Mouse (Mus musculus) T-helper 1 cell (primary cell): ENCODE measurements around the gene Apbb2.

Source experiments
- in situ Hi-C: fragments of 300-600 bp; cut with MboI, MseI; formaldehyde crosslinking; loops from one replicate; pipeline ENCODE4 v1.15.1; 2025; ENCODE audit warnings: high pct_unique_total_duplicates

The Apbb2 gene

DNA sequence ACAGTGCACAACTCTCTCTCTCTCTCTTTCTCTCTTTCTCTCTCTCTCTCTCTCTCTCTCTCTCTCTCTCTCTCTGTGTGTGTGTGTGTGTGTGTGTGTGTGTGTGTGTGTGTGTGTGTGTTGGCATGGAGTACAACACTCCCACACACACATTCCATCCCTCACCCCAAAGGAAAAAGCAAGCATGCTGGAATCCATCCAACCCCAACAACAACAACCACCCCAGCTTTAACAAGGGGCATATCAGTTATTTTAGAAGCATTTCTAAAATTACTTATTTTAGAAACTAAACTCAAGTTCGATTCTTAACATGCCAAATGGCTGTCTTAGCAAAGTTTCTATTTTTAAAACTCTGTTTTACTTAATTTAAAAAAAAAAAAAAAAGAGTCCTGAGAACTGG lies 68.9 kb downstream of the Apbb2 start:
- in situ Hi-C loops, result no loop called here

DNA sequence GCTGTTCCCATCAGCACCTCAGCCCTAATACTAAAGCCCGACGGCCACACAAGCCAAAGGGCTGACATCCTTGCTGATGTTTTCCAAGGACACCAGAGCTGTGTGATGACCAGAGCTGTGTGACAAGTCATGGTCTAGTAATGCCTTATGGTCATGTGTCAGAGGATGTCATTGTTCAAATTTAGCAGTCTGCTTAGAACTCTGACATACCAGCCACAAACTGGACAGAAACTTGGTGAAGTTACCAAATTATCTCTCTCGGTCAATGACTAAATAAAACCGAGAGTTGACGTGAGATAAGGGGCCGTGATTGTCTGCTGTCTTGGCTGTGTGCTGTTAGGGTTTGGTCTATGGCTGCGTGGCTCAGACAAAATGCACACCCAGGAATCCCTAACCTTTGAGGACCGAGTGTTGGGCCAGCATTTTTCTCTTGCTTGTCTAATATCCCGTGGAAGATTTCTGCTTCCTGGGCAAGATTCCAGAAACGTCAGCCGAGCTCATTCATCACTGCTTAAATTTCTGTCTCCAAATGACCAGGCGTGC lies 71.5 kb downstream of the Apbb2 start:
- in situ Hi-C loops, result no loop called here

DNA sequence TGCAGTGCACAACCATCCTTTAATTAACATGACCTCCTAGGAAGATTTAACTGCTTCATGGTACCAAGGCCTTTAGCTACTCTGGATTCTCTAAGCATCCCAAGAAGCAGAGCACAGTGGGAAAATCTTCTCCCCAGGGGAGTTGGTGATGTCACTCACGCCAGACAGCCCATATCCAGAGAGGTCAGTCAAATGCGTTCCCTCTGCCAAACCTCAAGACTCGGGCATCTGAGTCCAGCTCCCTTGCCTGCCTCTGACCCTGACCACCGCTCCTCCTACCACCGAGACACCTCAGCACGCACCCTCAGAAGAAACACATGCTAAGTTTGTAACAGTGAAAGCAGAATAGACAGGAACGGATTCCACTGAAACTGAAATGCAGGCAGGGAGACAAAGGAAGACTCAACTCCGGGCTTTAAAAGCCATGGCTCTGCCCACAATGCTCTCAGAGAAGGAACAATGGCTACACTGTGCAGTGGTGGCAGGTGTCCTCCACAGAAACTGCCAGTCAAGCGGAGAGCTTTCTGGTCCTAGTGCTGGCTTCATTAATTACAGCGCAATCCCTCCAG lies 72.9 kb downstream of the Apbb2 start:
- in situ Hi-C loops, result no loop called here

DNA sequence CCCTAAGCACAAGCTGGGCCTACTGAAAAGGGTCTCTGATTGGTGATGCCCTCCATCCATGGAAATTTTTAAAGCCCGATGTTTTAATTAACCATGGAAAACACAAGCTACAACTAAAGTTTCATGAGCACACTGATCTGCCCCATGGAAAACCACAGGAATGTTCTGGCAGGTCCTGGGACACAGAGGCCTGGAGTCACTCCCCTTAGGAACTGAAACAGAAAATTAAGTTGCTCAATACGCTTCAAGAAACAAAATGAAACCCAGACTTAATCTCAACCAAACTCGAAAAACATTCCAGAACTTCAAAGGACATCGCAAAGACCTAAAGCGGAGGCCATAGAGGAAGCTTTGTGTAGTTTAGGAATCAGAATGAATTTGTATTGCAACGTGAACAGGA lies 74.8 kb downstream of the Apbb2 start:
- in situ Hi-C loops, result no loop called here

DNA sequence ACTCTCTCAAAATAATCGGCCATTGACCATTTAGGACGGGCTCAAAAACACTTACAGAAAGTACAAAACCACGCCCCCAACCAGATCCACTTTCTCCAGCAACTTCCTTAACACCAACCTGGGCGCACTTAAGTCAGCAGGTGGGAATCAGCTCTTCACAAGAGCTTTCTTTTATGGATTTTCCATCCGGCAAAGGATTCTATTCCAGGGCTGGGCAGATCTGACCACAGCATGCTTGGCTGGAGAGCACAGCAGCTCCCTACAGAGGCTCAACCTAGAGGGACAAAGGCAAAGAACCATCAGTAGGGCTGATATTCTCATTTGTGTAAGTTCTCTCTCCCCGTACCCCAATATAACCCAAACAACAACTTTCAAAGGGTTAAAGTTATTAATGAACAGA lies 75.2 kb downstream of the Apbb2 start:
- in situ Hi-C loops, result no loop called here

DNA sequence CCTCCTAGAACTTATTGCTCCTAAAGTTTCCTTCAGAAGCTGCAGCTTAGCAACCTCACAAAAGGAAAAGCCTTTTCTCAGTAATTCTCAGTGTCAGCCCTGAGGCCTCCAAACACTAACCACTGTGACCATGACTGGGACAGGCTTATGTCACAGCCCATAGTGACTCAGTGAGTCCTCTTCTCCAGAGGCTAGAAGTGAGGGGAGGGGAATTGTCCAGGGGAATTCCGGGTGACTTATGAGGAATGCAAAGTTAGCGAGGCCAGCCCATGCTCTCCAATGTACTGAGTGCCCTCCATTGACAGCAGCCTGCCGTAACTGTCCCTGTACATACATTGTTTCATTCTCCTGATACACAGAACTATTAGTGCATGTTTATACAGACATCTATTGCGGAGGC lies 76.1 kb downstream of the Apbb2 start:
- in situ Hi-C loops, result no loop called here

DNA sequence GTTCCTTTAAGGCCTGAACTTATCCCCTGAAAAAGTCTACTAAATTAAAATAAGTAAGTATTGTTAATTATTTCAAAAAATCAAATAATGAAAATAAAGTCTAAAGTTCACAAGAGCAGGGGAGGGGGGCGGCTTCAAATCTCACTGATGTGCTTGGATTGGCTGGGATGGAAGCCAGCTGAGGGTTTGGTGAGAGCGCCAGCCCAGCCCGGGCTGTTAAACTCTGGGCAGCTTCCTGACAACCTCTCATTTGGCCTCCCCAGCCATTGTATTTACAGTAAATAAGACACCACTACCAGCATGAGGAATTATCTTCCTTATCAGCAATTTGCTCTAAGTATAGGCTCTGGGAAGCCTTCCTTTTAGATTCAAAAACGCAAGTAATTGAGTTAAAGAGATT lies 77.2 kb downstream of the Apbb2 start:
- in situ Hi-C loops, result no loop called here

DNA sequence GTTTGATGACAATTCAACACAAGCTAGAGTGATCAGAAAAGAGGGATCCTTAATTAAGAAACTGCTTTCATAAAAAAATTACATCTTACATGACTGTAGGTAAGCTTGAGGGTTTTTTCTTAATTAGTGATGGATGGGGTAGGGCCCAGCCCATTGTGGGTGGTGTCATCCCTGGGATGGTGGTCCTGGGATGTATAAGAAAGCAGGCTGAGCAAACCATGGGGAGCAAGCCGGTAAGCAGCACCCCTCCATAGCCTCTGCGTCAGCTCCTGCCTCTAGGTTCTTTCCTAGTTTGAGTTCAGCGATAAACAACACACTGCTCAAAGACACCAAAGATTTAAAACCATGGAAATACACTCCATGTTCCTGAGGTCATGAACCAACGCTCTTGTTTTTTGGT lies 78.3 kb downstream of the Apbb2 start:
- in situ Hi-C loops, result no loop called here

DNA sequence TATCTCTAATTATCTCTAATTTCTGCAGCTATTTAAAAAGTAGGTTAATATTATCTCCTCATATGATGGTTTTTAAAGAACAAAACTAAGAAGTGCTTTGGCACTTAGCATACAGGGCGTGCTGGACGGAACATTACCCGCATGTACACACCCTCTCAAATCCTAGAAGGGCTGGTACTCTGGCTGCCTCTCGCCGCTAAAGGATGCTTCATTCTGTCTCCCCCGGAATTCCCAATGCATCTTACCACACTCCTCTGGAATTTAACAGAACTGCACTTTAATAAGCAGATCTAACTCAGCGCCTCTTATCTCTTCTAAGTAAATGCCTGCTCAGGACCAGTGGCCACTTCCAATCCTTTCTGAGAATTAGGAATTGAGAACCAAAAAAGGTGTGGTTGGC lies 80.8 kb downstream of the Apbb2 start:
- in situ Hi-C loops, result no loop called here

DNA sequence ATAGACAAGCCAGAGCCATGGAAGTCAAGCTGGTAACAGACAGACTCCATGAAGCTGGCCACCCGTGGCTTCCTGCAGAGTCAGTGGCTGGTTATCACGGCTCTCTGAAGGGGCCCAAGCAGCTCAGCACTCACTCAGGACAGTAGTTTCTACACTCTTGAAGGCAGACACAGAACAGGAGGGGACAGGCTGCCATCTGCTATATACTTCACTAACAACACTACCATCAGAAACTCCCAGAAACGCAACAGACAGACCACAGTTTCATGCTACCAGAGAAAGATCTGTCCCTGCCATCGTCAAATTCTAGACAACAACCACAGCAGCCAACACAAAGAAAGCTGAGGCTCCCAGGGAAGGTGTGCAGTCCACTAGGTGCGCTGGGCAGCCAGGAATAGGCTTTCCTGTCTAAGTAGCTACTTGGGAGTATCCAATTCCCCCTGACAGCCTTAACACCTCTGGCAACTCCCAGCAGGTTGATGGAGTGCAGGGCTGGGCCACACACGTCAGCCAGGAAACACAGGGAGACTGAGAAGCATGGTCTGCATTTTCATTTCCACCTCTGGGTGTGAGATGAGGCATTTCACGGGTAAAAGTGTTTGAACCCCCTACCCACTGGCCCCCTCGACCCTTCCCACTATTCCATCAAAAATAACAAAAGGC lies 81.8 kb downstream of the Apbb2 start:
- in situ Hi-C loops, result no loop called here

DNA sequence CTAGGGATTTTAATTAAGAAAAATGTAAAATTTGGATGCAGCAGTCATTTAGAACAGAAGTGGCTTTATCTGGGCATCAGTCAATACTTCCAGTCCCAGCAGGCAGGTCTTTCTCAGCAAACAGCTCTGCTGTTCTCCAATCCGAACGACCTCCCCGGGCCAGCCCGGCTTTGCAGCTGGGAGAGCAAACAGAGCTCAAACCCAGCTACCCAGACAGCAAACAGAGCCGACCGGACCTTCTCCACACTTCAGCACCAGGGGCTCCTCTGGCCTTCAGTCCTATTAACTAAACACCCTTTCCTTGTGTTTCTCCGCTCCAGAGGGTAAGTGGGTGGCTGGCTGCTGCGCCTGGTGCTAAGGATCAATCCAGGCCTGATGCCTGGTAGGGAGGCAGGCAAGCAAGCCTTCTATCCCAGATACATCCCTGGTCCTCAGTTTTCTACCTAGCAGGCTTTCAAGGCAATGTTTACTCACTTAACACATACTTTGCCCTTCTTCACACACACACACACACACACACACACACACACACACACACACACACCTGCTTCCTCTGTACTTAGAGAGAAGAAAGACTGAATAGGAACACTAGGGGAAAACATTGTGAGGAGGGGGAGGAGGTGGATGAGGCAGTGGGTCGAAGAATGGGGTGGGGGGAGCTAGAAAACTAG lies 82.9 kb downstream of the Apbb2 start:
- in situ Hi-C loops, result no loop called here

DNA sequence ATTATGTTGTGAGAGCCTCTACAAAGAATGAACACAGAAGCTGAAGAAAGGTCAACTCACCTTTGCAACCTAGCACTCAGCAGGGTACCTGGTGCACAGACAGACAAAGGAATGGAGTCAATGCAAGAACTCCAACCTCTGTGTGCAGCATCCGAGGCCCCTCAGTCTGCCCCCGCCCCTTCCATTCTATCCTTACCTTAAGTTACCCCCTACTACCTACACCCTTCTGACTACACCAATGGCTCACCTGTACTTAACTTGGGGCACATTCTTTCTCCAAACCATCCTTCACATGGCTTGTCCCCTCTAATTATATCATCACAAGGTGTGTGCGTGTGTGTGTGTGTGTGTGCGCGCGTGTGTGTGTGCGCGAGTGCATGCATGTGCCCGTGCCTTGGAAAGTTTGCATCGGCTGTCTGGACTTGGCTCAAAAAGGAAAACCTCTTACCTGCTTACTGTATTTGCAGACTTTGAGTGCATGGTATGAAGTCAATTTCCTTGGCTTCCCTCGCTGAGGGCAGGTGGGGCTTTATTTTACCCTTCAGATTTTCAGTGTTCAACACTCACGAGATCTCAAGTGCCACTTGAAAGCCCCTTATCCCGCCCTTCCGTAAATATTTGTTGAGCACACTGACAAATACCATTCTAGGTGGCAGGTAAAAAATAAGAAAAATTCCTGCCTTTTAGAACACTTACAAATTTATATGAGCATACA lies 84.7 kb downstream of the Apbb2 start:
- in situ Hi-C loops, result no loop called here

DNA sequence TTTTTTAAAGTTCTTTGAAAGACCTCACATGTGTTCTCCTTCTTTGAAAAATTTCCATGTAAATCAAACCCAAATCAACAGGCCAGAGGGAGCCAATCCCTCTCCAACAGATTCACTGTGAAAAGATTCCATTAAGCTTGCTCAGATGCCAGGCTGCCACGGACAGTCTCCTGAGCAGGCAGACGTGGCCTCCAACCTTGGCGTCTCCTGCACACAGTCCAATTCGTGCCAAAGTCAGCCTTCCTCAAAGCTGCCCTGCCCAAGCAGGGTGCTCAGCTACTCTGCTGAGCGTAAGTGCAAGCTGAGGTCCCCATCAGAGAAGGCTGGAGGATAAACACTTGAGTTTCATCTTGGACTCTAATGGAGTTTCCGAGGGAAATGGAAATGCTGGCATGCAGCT lies 85.8 kb downstream of the Apbb2 start:
- in situ Hi-C loops, result no loop called here

DNA sequence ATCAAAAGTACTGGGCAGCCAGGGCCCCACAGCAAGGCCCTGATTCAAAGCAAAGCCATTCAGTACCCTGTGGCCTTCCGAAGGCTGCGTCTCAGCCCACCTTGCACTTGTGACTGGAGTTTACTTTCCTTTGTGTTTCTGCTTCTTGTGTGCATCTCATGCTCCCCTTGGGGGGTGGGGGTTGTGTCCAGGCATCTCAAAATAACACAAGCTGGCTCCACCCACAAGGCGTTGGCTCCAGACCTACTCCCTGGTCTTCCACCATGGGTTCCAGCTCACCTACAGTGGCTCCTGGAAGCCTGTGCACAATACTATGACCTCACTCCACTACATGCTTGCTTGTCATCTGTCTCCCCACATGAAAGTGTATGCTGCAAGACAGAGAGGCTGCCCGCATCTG lies 88.2 kb downstream of the Apbb2 start:
- in situ Hi-C loops, result no loop called here

DNA sequence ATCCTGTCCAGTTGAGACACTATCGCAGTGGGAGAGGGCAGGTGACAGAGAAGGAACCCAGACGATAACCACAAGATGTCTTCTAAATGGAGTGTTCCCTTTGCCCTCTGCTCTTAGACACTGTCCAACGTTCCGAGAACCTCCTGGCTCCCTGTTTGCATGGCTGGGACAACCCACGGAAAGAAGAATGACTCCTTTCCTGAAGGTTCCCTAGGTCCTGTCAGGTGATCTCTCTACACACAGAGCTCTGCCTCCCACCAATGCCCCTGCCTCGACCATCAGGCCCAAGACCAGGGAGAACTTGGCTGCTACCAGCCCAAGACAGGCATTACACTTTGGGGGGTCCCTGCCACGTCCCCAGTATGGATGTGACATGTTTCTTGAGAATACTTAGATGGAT lies 89.0 kb downstream of the Apbb2 start:
- in situ Hi-C loops, result no loop called here

DNA sequence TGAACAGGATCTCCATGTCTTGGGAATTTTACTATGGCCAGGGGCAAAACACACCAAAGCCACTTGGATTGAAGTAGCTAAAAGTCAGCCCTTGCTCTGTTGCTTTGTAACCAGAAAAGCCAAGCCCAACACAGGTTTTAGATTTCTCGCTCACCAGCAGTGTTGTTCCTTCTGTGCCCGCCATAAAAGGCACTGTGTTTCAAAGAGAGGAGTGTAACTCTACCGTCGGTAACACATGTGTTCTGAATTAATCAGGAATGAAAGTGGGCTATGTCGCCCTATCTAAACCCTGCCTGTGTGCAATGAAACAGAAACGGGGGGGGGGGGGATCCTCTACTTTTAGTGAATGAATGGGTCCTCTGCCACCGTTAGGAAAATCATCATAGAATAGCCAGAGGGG lies 90.0 kb downstream of the Apbb2 start:
- in situ Hi-C loops, result no loop called here

DNA sequence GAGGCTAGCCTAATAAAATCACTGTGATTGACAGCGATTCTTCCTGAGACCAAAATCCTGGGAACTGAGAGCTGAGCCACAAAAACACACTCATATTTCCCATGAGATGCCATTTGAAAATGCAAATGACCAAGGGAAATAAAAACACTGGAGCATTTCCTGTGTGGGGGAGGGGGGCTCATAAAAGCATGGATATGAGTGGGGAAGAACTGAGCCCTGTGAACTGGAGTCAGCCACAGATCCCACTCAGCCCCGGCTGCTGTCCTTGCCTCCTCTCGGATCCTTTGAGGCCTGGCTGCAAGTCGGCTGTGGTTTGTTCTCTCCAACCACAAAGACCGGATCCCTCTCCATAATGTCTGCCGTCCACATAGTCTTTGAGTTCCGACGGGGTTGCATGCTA lies 91.5 kb downstream of the Apbb2 start:
- in situ Hi-C loops, result no loop called here

DNA sequence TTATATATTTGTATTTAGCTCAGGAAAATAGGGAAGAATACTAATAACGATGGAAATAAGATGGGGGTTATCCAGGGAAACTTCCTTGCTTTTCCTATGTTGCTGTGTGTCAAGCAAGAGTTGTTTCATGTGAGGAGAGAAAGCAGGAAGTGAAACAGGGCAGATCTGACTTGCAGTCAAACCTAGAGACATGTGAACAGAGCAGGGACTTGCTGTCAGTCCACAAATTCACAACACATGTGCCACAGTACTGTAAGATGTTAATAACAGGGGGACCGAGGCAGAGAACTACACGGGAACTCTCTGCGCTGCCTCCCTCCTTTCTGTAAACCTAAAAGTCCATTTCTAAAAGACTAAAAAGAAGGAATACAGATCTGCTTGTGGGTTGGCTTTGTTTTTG lies 93.6 kb downstream of the Apbb2 start:
- in situ Hi-C loops, result no loop called here

DNA sequence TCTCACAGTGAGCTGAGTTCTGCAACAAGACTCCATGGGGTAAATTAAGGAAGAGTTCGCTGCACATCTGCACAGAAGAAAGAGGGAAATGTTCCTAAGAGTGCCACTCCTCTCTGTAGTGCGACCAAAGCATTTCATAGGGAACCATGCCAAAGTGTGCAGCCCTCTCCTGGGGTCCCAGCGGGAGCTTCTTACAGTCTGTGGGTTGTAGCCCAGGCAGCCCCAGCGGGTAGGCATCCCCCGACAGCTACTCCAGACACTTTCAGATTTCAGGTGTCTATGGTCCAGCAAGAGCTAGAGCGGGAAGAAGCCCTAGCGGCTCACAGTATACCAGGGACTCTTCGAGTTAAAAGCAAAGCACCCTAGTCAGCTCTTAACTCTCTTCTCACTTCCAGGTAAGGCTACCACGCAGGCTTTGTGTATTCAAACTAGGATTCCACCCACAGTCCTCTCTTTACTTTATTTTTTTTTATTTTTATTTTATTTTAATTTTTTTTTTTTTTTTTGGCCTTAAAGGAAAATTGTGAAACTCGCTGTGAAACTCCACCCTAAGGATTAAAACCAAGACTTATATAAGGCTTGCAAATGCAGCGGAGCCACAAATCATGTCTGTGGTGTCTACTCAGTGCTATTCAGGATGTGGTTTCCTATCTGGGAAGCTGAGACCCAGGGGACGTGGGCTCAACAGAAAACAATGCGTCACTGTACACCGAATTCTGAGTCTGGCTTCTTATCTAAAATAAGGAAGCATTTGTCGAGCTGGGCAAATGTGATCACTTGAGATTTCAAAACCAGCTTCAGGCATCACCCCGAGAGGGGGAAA lies 94.7 kb downstream of the Apbb2 start:
- in situ Hi-C loops, result no loop called here

DNA sequence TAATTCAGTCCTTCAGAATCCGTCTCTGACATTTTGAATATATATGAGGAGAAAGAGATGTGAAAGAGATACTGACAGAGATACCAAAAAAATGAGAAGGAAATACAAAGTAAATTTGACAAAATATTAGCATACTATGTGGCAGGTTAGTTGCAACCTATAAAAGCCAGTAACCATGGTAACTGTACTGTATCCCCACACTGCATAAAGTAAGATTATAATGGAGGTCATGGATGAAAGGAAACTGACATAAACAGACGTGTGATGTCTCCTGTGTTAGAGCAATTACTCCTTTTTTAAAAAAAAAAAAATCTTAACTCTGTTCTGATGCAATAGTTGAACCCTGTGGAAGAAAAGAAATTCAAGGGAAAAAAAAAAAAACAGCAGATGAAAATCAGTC lies 97.3 kb downstream of the Apbb2 start:
- in situ Hi-C loops, result no loop called here

DNA sequence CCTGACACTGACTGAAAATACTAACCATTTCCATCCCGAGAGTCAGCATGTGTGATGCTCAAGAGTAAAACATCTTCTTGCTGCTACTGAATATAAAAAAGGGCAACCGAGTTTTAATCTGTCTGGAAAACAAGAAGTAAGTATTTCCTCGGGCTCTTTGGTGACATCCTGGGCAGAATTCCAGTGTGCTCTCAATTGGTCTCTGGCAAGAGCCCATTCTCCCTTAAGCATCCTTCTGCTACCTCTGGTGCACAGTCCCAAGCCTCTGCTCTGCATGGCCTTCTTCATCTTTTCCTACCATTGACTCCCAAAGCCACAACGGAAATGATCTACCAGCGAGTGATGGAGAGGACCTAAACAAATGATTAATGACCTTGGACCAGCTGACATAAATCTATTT lies 99.1 kb downstream of the Apbb2 start:
- in situ Hi-C loops, result no loop called here
